Mouse (Mus musculus) inflammation-experienced regulatory T-cells (primary cell): ENCODE data around the gene Btg2. TPM values are rescaled to one million over a fixed set of nuclear protein-coding genes. Genes with fewer than 3 reads are reported as not detected.

Experiments used
- polyA plus RNA-seq, 2 experiments: library from polyadenylated mRNA; unstranded; fragments of 100-300 nt; shearing (Covaris generic); gene quantifications; one replicate each; pipeline ENCODE4 v1.2.1; 2017

Btg2 gene
- polyA plus RNA-seq = 10 to 100 TPM; 63.6 to 92.7 TPM

DNA sequence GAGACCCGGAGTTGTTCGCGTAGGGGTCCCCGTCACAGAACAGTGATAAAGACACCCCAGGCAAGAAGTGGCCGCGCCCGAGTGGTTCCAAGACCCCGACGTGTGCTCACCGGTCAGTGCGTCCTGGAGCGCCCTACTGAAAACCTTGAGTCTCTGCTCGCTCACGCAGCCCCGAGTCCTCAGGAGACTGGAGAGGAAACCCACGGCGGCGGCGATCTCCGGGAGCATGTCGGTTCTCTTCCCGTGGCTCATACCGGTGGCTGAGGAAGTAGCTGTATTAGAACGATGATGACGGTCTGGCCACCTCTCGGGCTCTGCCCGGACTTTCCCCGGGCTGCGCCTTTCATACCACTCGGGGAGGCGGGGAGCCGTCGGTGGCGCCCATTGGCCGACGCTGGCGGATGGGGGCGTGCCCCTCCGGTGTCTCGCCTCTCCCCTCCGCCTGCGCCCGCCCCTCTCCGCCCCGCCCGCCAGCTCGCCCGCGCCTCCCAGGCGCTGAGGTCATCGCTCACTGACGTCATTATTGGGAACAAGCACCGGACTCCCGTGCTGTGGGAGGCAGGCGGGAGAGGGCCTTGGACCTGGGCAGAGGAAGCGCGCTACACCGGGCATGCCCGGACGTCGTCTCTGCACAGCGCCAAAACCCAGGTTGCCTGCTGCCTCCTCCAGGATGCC lies at the start of gene Btg2:
Gene Btg2, minus strand, starts transcription at position 319 of the 675 bp plus-strand sequence.

DNA sequence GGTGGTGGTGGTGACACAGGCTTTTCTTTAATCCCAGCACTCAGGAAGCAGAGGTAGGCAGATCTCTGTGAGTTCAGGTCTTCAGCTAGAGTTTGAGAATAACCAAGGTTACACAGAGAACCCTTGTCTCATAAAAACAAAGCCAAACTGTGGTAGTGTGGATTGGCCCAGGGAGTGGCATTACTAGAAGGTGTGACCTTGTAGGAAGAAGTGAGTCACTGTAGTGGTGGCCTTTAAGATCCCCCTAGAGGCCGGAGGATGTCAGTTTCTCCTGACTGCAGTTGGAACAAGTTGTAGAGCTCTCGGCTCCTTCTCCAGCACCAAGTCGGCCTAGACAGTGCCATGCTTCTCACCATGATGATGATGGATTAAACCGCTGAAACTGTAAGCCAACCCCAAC lies 32.1 kb upstream of the Btg2 start, which contains the start of gene Chit1:
Gene Chit1, plus strand, starts transcription at position 264 of the 400 bp plus-strand sequence.

DNA sequence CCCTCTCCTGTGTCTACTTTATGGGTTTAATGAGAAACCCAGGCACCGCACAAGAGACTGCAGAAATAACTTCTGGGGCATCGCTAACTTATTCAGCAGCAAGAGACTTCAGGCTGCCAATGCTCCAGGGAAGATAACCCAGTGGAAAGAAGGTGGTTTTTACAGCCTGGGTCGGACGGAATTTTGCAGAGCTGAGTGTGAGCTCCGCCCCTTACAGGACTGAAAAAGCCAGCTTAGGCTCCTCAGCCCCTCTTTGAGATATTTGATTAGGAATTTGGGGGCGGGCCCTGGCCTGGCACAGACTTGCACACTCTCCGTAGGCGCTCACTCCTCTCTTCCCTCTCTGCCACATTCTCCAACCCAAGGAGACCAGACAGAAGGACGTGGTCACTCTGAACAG lies 41.7 kb downstream of the Btg2 start, which contains the start of gene Fmod:
Gene Fmod, plus strand, starts transcription at position 83 of the 400 bp plus-strand sequence.

Other genes with a start within 250 kb of the Btg2 start
- gene Optc, start 171.1 kb downstream of the Btg2 start, polyA plus RNA-seq = under 1 TPM in 1 of 2 experiments, not detected in 1; 0.58 TPM
- under 1 TPM in 1 of 2 experiments, not detected in 1; 0.13 TPM for gene Prelp, start 157.7 kb downstream of the Btg2 start, polyA plus RNA-seq
- gene Fmod, start 41.9 kb downstream of the Btg2 start, polyA plus RNA-seq = not detected
- under 1 TPM in 1 of 2 experiments, not detected in 1; 0.10 TPM for gene Chit1, start 32.1 kb upstream of the Btg2 start, polyA plus RNA-seq
- gene Chil1, start 103.1 kb upstream of the Btg2 start, polyA plus RNA-seq = 1 to 10 TPM in 1 of 2 experiments, under 1 TPM in 1; 0.60 to 2.5 TPM
- not detected for gene Mybph, start 114.3 kb upstream of the Btg2 start, polyA plus RNA-seq
- 1 to 10 TPM in 1 of 2 experiments, under 1 TPM in 1; 0.37 to 1.0 TPM for gene Adora1, start 156.3 kb upstream of the Btg2 start, polyA plus RNA-seq
- not detected for gene Myog, start 210.9 kb upstream of the Btg2 start, polyA plus RNA-seq